Mouse (Mus musculus) spleen, postnatal 4 days (tissue): Measurements from ENCODE around the gene Cnpy4.

Experiments used
- DNase-seq, 2 experiments: peaks; one replicate each; pipeline ENCODE4 v3.0.0; 2022; ENCODE audit warnings: low spot score in 2 of 2

The Cnpy4 gene

GRCm38 (mm10) chr5:138186950-138187638, at the start of gene Cnpy4, which contains the start of gene Taf6:
Gene Cnpy4, plus strand, starts transcription at chr5:138187485.
Gene Taf6, minus strand, starts transcription at chr5:138187451.
- DNase-seq, result peak; percentile 85 to 93

- peak in 1 of 2 experiments; percentile 19 for DNase-seq
Measured at GRCm38 (mm10) chr5:138137935-138138549, 49.2 kb upstream of the Cnpy4 start.

- DNase-seq, result no peak
Measured at GRCm38 (mm10) chr5:138138585-138138984, 48.7 kb upstream of the Cnpy4 start.

- no peak for DNase-seq
Measured at GRCm38 (mm10) chr5:138154390-138154789, 32.9 kb upstream of the Cnpy4 start.

GRCm38 (mm10) chr5:138155443-138155976, 31.8 kb upstream of the Cnpy4 start, which contains the start of gene Zfp113:
Gene Zfp113, minus strand, starts transcription at chr5:138155744.
- peak; percentile 86 to 91 for DNase-seq

- no peak for DNase-seq
Measured at GRCm38 (mm10) chr5:138160224-138160762, 27.0 kb upstream of the Cnpy4 start.

- DNase-seq, result peak; percentile 93 to 97
Measured at GRCm38 (mm10) chr5:138160842-138161665, 26.2 kb upstream of the Cnpy4 start, which contains the start of gene Cops6. Gene Cops6, plus strand, starts transcription at chr5:138161071.

GRCm38 (mm10) chr5:138163046-138163445, 24.2 kb upstream of the Cnpy4 start:
- DNase-seq, result no peak

GRCm38 (mm10) chr5:138163610-138164009, 23.7 kb upstream of the Cnpy4 start:
- DNase-seq, result no peak

- no peak for DNase-seq
Measured at GRCm38 (mm10) chr5:138165594-138165993, 21.7 kb upstream of the Cnpy4 start.

GRCm38 (mm10) chr5:138170936-138171561, 16.2 kb upstream of the Cnpy4 start:
- peak; percentile 96 to 97 for DNase-seq

- peak; percentile 95 for DNase-seq
Measured at GRCm38 (mm10) chr5:138171695-138172491, 15.4 kb upstream of the Cnpy4 start, which contains the start of the genes Ap4m1 and Mcm7. Gene Ap4m1, plus strand, starts transcription at chr5:138172002. Gene Mcm7, minus strand, starts transcription at chr5:138172422.

GRCm38 (mm10) chr5:138173217-138173616, 14.1 kb upstream of the Cnpy4 start:
- no peak for DNase-seq

- DNase-seq, result peak; percentile 65 to 72
Measured at GRCm38 (mm10) chr5:138187661-138188306, 499 bp downstream of the Cnpy4 start.

- peak; percentile 84 to 90 for DNase-seq
Measured at GRCm38 (mm10) chr5:138193771-138194727, 6.8 kb downstream of the Cnpy4 start, which contains the start of gene Mblac1. Gene Mblac1, plus strand, starts transcription at chr5:138194314.

GRCm38 (mm10) chr5:138194755-138195345, 7.6 kb downstream of the Cnpy4 start:
- peak in 1 of 2 experiments; percentile 77 for DNase-seq

GRCm38 (mm10) chr5:138195463-138195862, 8.2 kb downstream of the Cnpy4 start:
- no peak for DNase-seq

- no peak for DNase-seq
Measured at GRCm38 (mm10) chr5:138199576-138199975, 12.3 kb downstream of the Cnpy4 start.
